Mouse (Mus musculus) hindbrain, embryonic 12.5 days (tissue): ENCODE measurements around the gene Gm8773. TPM values are rescaled to one million over a fixed set of nuclear protein-coding genes. Genes with fewer than 3 reads are reported as not detected.

Source experiments
- ATAC-seq: fragments of 200-750 bp; cut with Nextera tagmentation; 2 replicates; pipeline ENCODE4 v1.8.0; 2017; ENCODE audit warnings: moderate TSS enrichment; ENCODE audit not compliant: low FRiP score
- H3K27ac ChIP-seq: fragments of 300-500 bp; sonication (generic); 2 replicates; pipeline ENCODE4 v1.5.1; 2016; ENCODE audit warnings: mild to moderate bottlenecking
- H3K27me3 ChIP-seq: fragments of 300-500 bp; sonication (generic); 2 replicates; pipeline ENCODE4 v1.6.1; 2016; ENCODE audit warnings: mild to moderate bottlenecking
- H3K36me3 ChIP-seq: fragments of 300-500 bp; sonication (generic); 2 replicates; pipeline ENCODE4 v1.6.1; 2016; ENCODE audit warnings: mild to moderate bottlenecking
- H3K4me1 ChIP-seq: fragments of 300-500 bp; sonication (generic); 2 replicates; pipeline ENCODE4 v1.6.1; 2016
- H3K4me2 ChIP-seq: fragments of 300-500 bp; sonication (generic); replicated peaks from 2 replicates; pipeline ENCODE4 v1.6.1; 2016; ENCODE audit warnings: mild to moderate bottlenecking
- H3K4me3 ChIP-seq: fragments of 300-500 bp; sonication (generic); 2 replicates; pipeline ENCODE4 v1.5.1; 2016; ENCODE audit warnings: mild to moderate bottlenecking
- H3K9ac ChIP-seq: fragments of 300-500 bp; sonication (generic); 2 replicates; pipeline ENCODE4 v1.6.1; 2016; ENCODE audit warnings: mild to moderate bottlenecking, moderate library complexity
- H3K9me3 ChIP-seq: fragments of 300-500 bp; sonication (generic); replicated peaks from 2 replicates; pipeline ENCODE4 v1.6.1; 2016; ENCODE audit warnings: mild to moderate bottlenecking
- WGBS: fragments of 180-500 bp; shearing (Covaris S2); methylation state at CpG from one replicate; pipeline ENCODE4 v1.1.7; 2016; 5-methylcytosine and 5-hydroxymethylcytosine counted together
- polyA plus RNA-seq: library from polyadenylated mRNA; unstranded; fragments of >200 nt; fragmentation: Nextera tagmentation; extraction: Ambion mirVana; gene quantifications from 2 replicates; pipeline ENCODE4 v1.2.1, GENCODE M21; 2016

Gene Gm8773
- polyA plus RNA-seq, 1 experiment from 2014 or later = 5.4 TPM

DNA sequence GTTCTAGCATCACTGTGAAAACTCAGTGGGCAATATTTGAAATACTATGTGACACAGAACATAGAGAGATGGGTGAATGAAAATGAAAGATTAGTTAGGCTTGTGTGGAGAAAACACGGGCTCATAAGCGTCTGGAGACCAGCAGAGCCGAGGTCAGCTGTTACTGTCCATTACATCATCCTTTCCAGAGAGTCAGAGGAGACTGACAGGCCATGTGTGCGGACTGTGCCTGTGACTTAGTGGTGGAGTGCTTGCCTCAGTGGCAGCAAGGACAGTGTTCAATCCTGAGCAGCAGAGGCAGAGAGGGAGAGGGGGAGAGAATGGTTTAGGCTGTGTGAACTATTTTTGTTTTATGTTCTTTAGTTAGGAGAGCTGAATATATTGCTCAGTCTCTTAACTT lies 44.7 kb downstream of the Gm8773 start:
- WGBS = 70% methylated on average over 4 of the region's 4 CpGs
- H3K4me1 ChIP-seq = no peaks in the 10 kb centered on the region
- H3K36me3 ChIP-seq = no peaks in the 10 kb centered on the region

DNA sequence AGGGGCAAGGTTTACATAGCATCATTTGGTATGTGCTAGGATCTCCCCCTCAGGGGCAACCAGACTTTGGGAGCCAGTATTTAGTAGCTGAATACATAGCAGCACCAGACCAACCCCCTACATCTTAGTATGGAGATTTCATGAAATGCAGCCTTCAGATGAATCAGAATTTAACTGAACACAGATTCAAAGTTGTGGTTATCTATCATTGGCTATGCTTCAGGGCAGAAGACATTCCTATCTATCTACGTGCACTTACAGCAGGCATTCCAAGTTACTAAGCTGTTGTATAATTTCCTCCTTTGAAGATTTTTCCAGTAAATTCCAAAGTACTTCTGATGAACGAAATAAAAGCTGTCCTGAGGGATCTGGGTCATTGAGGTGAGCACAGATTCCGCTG lies 51.9 kb downstream of the Gm8773 start:
- Histone ChIP-seq H3K4me3 (no peak overlapping the region), H3K27ac (no peak overlapping the region), H3K9ac (no peak overlapping the region), H3K36me3 (no peaks in the 10 kb centered on the region), H3K27me3 (no peaks in the 10 kb centered on the region), H3K4me2 (no peak overlapping the region), H3K4me1 (no peaks in the 10 kb centered on the region), H3K9me3 (no peaks in the 10 kb centered on the region)
- WGBS = 80% methylated on average over 3 of the region's 3 CpGs
- no peak for ATAC-seq

More for the DNA sequence above, 44.7 kb downstream of the Gm8773 start:
- no peak overlapping the region for H3K9ac ChIP-seq
- no peaks in the 10 kb centered on the region for H3K9me3 ChIP-seq
- no peak for ATAC-seq
- no peak overlapping the region for H3K4me3 ChIP-seq
- no peaks in the 10 kb centered on the region for H3K27me3 ChIP-seq
- H3K27ac ChIP-seq = no peak overlapping the region
- no peak overlapping the region for H3K4me2 ChIP-seq

Other genes starting within 250 kb of the Gm8773 start
- 43.8 and 46.3 TPM in 2 replicates for gene Cdk14, start 153.5 kb upstream of the Gm8773 start, polyA plus RNA-seq
- gene 1700015F17Rik, start 94.7 kb upstream of the Gm8773 start, polyA plus RNA-seq = not detected in 2 replicates
- 26.6 and 28.7 TPM in 2 replicates for gene Cldn12, start 58.8 kb upstream of the Gm8773 start, polyA plus RNA-seq
- 30.0 and 34.3 TPM in 2 replicates for gene Gtpbp10, start 14.3 kb upstream of the Gm8773 start, polyA plus RNA-seq
- gene Cfap69, start 90.4 kb downstream of the Gm8773 start, polyA plus RNA-seq = 9.1 and 11.5 TPM in 2 replicates
- gene Steap2, start 120.8 kb downstream of the Gm8773 start, polyA plus RNA-seq = 5.7 and 6.3 TPM in 2 replicates
- gene Steap1, start 175.5 kb downstream of the Gm8773 start, polyA plus RNA-seq = 2.5 and 3.0 TPM in 2 replicates